Mouse (Mus musculus) heart, postnatal 0 days (tissue): ENCODE measurements around the gene Wdr61.

Source experiments
- CTCF ChIP-seq: IDR thresholded peaks from 2 replicates; pipeline ENCODE4 v1.5.1; 2016; ENCODE audit warnings: antibody characterized with exemption, control low read depth, low read depth
- EP300 ChIP-seq: IDR thresholded peaks from 2 replicates; pipeline ENCODE4 v1.6.1; 2016; ENCODE audit warnings: antibody characterized with exemption, low read depth

- TF ChIP-seq CTCF (no peak), EP300 (no peak)
Measured at GRCm38 (mm10) chr9:54707288-54707999, 26.9 kb downstream of the Wdr61 start.
